Mouse (Mus musculus): Measurements from ENCODE around the gene Olfr806. TPM values are rescaled to one million over a fixed set of nuclear protein-coding genes. Genes with fewer than 3 reads are reported as not detected.

Olfr806 gene
- not detected in 2 replicates for polyA plus RNA-seq (2012; ENCODE audit: insufficient read depth, insufficient read length, missing spikeins)

- Histone ChIP-seq H3K4me3 (ENCODE audit: insufficient read depth, low read length) (no peak within 1 kb of the TSS), H3K27ac (ENCODE audit: insufficient read depth, low read depth, low read length) (no peak within 1 kb of the TSS), H3K4me1 (ENCODE audit: control insufficient read depth, insufficient read depth, low read length) (no peaks in the 10 kb centered on the region)
- TF ChIP-seq CTCF (IDR thresholded peaks at IDR 0.05; ENCODE audit: low read depth, low read length): no peak
- TF ChIP-seq POLR2A (IDR thresholded peaks at IDR 0.05; ENCODE audit: borderline replicate concordance, low read depth, low read length): no peak
Measured at GRCm38 (mm10) chr10:129741821-129742220, at the start of gene Olfr806. Gene Olfr806 (minus strand): TSS chr10:129741921.

DNA sequence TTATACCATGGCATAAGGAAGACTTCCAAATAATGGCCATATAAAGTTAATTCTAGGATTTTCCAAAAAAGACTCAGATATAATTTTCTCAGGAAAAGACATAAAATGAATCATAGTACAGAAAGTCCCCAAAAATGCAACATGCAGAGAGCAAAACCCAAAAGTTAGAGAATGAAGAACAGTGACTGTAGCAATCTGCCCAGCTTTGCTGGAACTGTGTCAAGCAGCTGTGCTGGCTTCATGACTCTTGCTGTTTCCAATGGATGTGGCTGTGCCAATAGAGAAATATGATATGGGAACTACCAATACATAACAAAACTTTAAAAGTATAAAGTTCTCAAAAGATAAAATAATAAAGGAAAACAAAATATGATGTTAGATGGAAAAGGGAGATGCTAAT lies 36.4 kb upstream of the Olfr806 start:
- Histone ChIP-seq H3K4me1 (ENCODE audit: control insufficient read depth, insufficient read depth, low read length) (no peaks in the 10 kb centered on the region), H3K27ac (ENCODE audit: insufficient read depth, low read depth, low read length) (no peak overlapping the region), H3K4me3 (ENCODE audit: insufficient read depth, low read length) (no peak overlapping the region)
- TF ChIP-seq CTCF (IDR thresholded peaks at IDR 0.05; ENCODE audit: low read depth, low read length): no peak
- no peak for TF ChIP-seq POLR2A (IDR thresholded peaks at IDR 0.05; ENCODE audit: borderline replicate concordance, low read depth, low read length)

DNA sequence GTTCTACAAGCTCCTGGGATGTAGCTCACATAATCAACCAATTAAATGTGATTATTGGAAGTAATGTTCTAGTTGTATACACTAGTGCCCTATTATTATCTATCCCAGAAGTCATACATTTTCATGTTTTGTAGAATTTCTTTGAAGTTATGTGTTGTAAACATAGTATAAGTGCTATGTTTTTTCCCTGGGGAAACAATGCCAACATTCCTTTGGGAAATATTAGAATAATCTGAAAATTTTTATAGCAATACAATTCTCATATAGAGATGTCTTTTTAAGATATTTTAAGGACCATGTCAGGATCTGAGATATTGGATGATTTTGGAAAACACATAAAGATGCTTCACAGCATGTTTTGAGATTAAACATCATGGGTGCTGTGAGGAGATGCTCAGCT lies 32.6 kb upstream of the Olfr806 start, which contains the start of gene Olfr809:
Olfr809 (plus strand) TSS at position 301 of the 400 bp plus-strand sequence.
- no peaks in the 10 kb centered on the region for H3K4me1 ChIP-seq (ENCODE audit: control insufficient read depth, insufficient read depth, low read length)
- no peak within 1 kb of the TSS for H3K27ac ChIP-seq (ENCODE audit: insufficient read depth, low read depth, low read length)
- no peak within 1 kb of the TSS for H3K4me3 ChIP-seq (ENCODE audit: insufficient read depth, low read length)
- TF ChIP-seq POLR2A (IDR thresholded peaks at IDR 0.05; ENCODE audit: borderline replicate concordance, low read depth, low read length): no peak
- no peak for TF ChIP-seq CTCF (IDR thresholded peaks at IDR 0.05; ENCODE audit: low read depth, low read length)

DNA sequence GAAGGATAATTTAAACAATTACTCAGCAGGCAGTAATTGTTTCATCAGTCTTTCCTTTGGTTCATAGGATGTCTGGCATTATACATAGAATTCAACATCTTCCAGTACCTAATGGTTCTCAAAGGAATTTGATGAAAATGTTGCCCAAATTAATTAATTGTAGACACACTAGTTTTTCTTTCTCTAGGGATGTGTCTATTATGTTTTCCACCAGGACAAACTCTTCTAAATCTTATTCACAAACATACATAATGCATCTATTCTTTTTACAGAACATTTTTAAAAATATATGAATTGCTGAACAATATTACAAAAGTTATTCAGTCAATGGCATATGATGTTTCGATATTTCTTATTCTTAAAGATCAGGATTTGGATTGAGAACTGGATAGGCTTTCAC lies 23.5 kb upstream of the Olfr806 start, which contains the start of gene Olfr808:
Olfr808 (plus strand) TSS at position 301 of the 400 bp plus-strand sequence.
- TF ChIP-seq CTCF (IDR thresholded peaks at IDR 0.05; ENCODE audit: low read depth, low read length) (no peak), POLR2A (IDR thresholded peaks at IDR 0.05; ENCODE audit: borderline replicate concordance, low read depth, low read length) (no peak)
- Histone ChIP-seq H3K27ac (ENCODE audit: insufficient read depth, low read depth, low read length) (no peak within 1 kb of the TSS), H3K4me1 (ENCODE audit: control insufficient read depth, insufficient read depth, low read length) (no peaks in the 10 kb centered on the region), H3K4me3 (ENCODE audit: insufficient read depth, low read length) (no peak within 1 kb of the TSS)

DNA sequence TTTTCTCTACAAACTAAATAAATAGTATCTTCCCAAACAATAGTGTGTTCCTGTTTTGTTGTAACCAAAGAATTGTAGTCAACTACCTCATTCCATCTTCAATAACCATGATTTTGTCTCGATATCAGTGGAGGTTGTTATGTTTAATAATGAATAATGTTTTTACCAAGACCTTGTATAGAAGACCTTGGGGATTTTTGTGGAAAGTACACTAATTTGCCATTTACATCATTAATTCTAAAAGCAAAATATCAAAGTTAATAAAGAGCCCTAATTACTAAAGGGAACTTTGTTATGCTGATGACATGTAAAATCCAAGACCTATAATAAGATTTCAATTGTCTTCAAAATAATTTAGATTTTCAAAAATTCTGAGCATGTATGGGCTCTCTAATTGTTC lies 16.0 kb upstream of the Olfr806 start, which contains the start of gene Olfr807:
Olfr807 (minus strand) TSS at position 101 of the 400 bp plus-strand sequence.
- no peaks in the 10 kb centered on the region for H3K4me1 ChIP-seq (ENCODE audit: control insufficient read depth, insufficient read depth, low read length)
- TF ChIP-seq POLR2A (IDR thresholded peaks at IDR 0.05; ENCODE audit: borderline replicate concordance, low read depth, low read length) (no peak), CTCF (IDR thresholded peaks at IDR 0.05; ENCODE audit: low read depth, low read length) (no peak)
- no peak within 1 kb of the TSS for H3K27ac ChIP-seq (ENCODE audit: insufficient read depth, low read depth, low read length)
- H3K4me3 ChIP-seq (ENCODE audit: insufficient read depth, low read length): no peak within 1 kb of the TSS

GRCm38 (mm10) chr10:129729275-129729674 lies 12.4 kb downstream of the Olfr806 start, which contains the start of gene Olfr805:
Gene Olfr805 (minus strand): TSS chr10:129729375.
- H3K4me3 ChIP-seq (ENCODE audit: insufficient read depth, low read length): no peak within 1 kb of the TSS
- TF ChIP-seq CTCF (IDR thresholded peaks at IDR 0.05; ENCODE audit: low read depth, low read length): no peak
- TF ChIP-seq POLR2A (IDR thresholded peaks at IDR 0.05; ENCODE audit: borderline replicate concordance, low read depth, low read length): no peak
- H3K4me1 ChIP-seq (ENCODE audit: control insufficient read depth, insufficient read depth, low read length): no peaks in the 10 kb centered on the region
- H3K27ac ChIP-seq (ENCODE audit: insufficient read depth, low read depth, low read length): no peak within 1 kb of the TSS

DNA sequence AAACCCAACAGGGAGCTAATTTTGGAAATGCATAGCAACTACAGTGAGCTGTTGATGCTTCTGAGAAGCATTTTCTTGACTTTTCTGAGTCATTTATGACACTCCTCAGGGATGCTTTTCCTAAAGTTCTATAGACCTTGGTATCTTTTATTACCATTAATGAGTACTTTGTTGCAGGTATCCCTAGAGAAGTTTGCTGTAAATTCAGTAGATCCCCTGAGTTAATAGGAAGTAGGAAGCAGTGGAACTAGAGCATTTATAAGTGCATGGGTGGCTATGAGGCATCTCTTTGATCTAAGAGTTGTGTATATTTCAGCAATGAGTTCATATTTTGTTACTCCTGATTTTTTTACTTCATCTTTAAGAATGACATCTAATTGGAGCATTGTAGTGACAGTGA lies 38.8 kb downstream of the Olfr806 start, which contains the start of gene Olfr804:
Olfr804 (plus strand) TSS at position 301 of the 400 bp plus-strand sequence.
- Histone ChIP-seq H3K27ac (ENCODE audit: insufficient read depth, low read depth, low read length) (no peak within 1 kb of the TSS), H3K4me1 (ENCODE audit: control insufficient read depth, insufficient read depth, low read length) (no peaks in the 10 kb centered on the region), H3K4me3 (ENCODE audit: insufficient read depth, low read length) (no peak within 1 kb of the TSS)
- TF ChIP-seq CTCF (IDR thresholded peaks at IDR 0.05; ENCODE audit: low read depth, low read length) (no peak), POLR2A (IDR thresholded peaks at IDR 0.05; ENCODE audit: borderline replicate concordance, low read depth, low read length) (no peak)

DNA sequence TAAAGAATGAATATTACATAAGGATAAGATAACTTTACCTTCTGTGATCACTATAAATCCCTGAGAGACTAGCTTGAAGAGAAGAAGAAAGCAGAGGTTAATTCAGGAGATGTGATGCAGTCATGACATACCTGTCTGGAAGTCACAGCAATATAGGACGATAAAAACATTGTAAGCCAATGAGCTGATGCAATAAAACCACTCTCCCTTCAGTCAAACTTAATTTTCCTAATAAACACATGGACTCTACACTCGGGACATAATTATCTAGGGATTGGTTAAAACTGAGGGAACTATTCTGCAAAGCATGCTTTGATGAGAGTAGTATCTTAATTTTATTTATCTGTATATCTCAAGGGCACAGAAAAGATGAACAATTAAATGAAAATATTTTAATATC lies 47.5 kb downstream of the Olfr806 start, which contains the start of gene Olfr803:
Olfr803 (minus strand) TSS at position 101 of the 400 bp plus-strand sequence.
- Histone ChIP-seq H3K4me3 (ENCODE audit: insufficient read depth, low read length) (no peak within 1 kb of the TSS), H3K27ac (ENCODE audit: insufficient read depth, low read depth, low read length) (no peak within 1 kb of the TSS), H3K4me1 (ENCODE audit: control insufficient read depth, insufficient read depth, low read length) (no peaks in the 10 kb centered on the region)
- TF ChIP-seq POLR2A (IDR thresholded peaks at IDR 0.05; ENCODE audit: borderline replicate concordance, low read depth, low read length) (no peak), CTCF (IDR thresholded peaks at IDR 0.05; ENCODE audit: low read depth, low read length) (no peak)

- Histone ChIP-seq H3K27ac (ENCODE audit: insufficient read depth, low read depth, low read length) (no peak within 1 kb of the TSS), H3K4me1 (ENCODE audit: control insufficient read depth, insufficient read depth, low read length) (no peaks in the 10 kb centered on the region), H3K4me3 (ENCODE audit: insufficient read depth, low read length) (no peak within 1 kb of the TSS)
- TF ChIP-seq POLR2A (IDR thresholded peaks at IDR 0.05; ENCODE audit: borderline replicate concordance, low read depth, low read length) (no peak), CTCF (IDR thresholded peaks at IDR 0.05; ENCODE audit: low read depth, low read length) (no peak)
Measured at GRCm38 (mm10) chr10:129688069-129688468, 53.7 kb downstream of the Olfr806 start, which contains the start of gene Olfr802. Gene Olfr802 (minus strand): TSS chr10:129688169.

Other genes starting within 250 kb of the Olfr806 start
- gene Olfr790, start 243.4 kb downstream of the Olfr806 start, polyA plus RNA-seq (2012; ENCODE audit: insufficient read depth, insufficient read length, missing spikeins): not detected in 2 replicates
- gene Olfr791, start 220.1 kb downstream of the Olfr806 start, polyA plus RNA-seq (2012; ENCODE audit: insufficient read depth, insufficient read length, missing spikeins): not detected in 2 replicates
- gene Olfr792, start 202.8 kb downstream of the Olfr806 start, polyA plus RNA-seq (2012; ENCODE audit: insufficient read depth, insufficient read length, missing spikeins): not detected in 2 replicates
- not detected in 2 replicates for gene Olfr794, start 174.3 kb downstream of the Olfr806 start, polyA plus RNA-seq (2012; ENCODE audit: insufficient read depth, insufficient read length, missing spikeins)
- 0.23 TPM in 1 of 2 replicates, not detected in the other for gene Olfr796, start 129.4 kb downstream of the Olfr806 start, polyA plus RNA-seq (2012; ENCODE audit: insufficient read depth, insufficient read length, missing spikeins)
- not detected in 2 replicates for gene Olfr798, start 114.0 kb downstream of the Olfr806 start, polyA plus RNA-seq (2012; ENCODE audit: insufficient read depth, insufficient read length, missing spikeins)
- not detected in 2 replicates for gene Olfr799, start 104.4 kb downstream of the Olfr806 start, polyA plus RNA-seq (2012; ENCODE audit: insufficient read depth, insufficient read length, missing spikeins)
- gene Olfr800, start 84.2 kb downstream of the Olfr806 start, polyA plus RNA-seq (2012; ENCODE audit: insufficient read depth, insufficient read length, missing spikeins): not detected in 2 replicates
- gene Olfr801, start 68.1 kb downstream of the Olfr806 start, polyA plus RNA-seq (2012; ENCODE audit: insufficient read depth, insufficient read length, missing spikeins): not detected in 2 replicates
- gene Olfr802, start 53.8 kb downstream of the Olfr806 start, polyA plus RNA-seq (2012; ENCODE audit: insufficient read depth, insufficient read length, missing spikeins): not detected in 2 replicates
- gene Olfr803, start 47.6 kb downstream of the Olfr806 start, polyA plus RNA-seq (2012; ENCODE audit: insufficient read depth, insufficient read length, missing spikeins): not detected in 2 replicates
- 0.31 TPM in 1 of 2 replicates, not detected in the other for gene Olfr804, start 38.7 kb downstream of the Olfr806 start, polyA plus RNA-seq (2012; ENCODE audit: insufficient read depth, insufficient read length, missing spikeins)
- not detected in 2 replicates for gene Olfr805, start 12.5 kb downstream of the Olfr806 start, polyA plus RNA-seq (2012; ENCODE audit: insufficient read depth, insufficient read length, missing spikeins)
- gene Olfr807, start 15.9 kb upstream of the Olfr806 start, polyA plus RNA-seq (2012; ENCODE audit: insufficient read depth, insufficient read length, missing spikeins): not detected in 2 replicates
- 0.17 TPM in 1 of 2 replicates, not detected in the other for gene Olfr808, start 23.6 kb upstream of the Olfr806 start, polyA plus RNA-seq (2012; ENCODE audit: insufficient read depth, insufficient read length, missing spikeins)
- not detected in 2 replicates for gene Olfr809, start 32.7 kb upstream of the Olfr806 start, polyA plus RNA-seq (2012; ENCODE audit: insufficient read depth, insufficient read length, missing spikeins)
- gene Olfr810, start 53.0 kb upstream of the Olfr806 start, polyA plus RNA-seq (2012; ENCODE audit: insufficient read depth, insufficient read length, missing spikeins): not detected in 2 replicates
- gene Olfr811, start 62.5 kb upstream of the Olfr806 start, polyA plus RNA-seq (2012; ENCODE audit: insufficient read depth, insufficient read length, missing spikeins): not detected in 2 replicates
- not detected in 2 replicates for gene Olfr812, start 104.2 kb upstream of the Olfr806 start, polyA plus RNA-seq (2012; ENCODE audit: insufficient read depth, insufficient read length, missing spikeins)
- not detected in 2 replicates for gene Olfr813, start 113.4 kb upstream of the Olfr806 start, polyA plus RNA-seq (2012; ENCODE audit: insufficient read depth, insufficient read length, missing spikeins)
- gene Olfr814, start 137.9 kb upstream of the Olfr806 start, polyA plus RNA-seq (2012; ENCODE audit: insufficient read depth, insufficient read length, missing spikeins): 0.23 TPM in 1 of 2 replicates, not detected in the other
- gene Olfr815, start 163.9 kb upstream of the Olfr806 start, polyA plus RNA-seq (2012; ENCODE audit: insufficient read depth, insufficient read length, missing spikeins): not detected in 2 replicates
- not detected in 2 replicates for gene Olfr816, start 173.7 kb upstream of the Olfr806 start, polyA plus RNA-seq (2012; ENCODE audit: insufficient read depth, insufficient read length, missing spikeins)
- gene Olfr818, start 207.2 kb upstream of the Olfr806 start, polyA plus RNA-seq (2012; ENCODE audit: insufficient read depth, insufficient read length, missing spikeins): not detected in 2 replicates
- gene Olfr819, start 225.3 kb upstream of the Olfr806 start, polyA plus RNA-seq (2012; ENCODE audit: insufficient read depth, insufficient read length, missing spikeins): not detected in 2 replicates
- gene Olfr247, start 234.2 kb upstream of the Olfr806 start, polyA plus RNA-seq (2012; ENCODE audit: insufficient read depth, insufficient read length, missing spikeins): not detected in 2 replicates
- not detected in 2 replicates for gene Gm10310, start 243.1 kb upstream of the Olfr806 start, polyA plus RNA-seq (2012; ENCODE audit: insufficient read depth, insufficient read length, missing spikeins)

Data from bone marrow macrophage, adult 2 months (primary cell).